Mouse (Mus musculus) stomach, postnatal 0 days (tissue): Measurements from ENCODE around the gene Flcn. TPM values are rescaled to one million over a fixed set of nuclear protein-coding genes. Genes with fewer than 3 reads are reported as not detected.

Experiments used
- ATAC-seq: fragments of 200-750 bp; cut with Nextera tagmentation; 2 replicates; pipeline ENCODE4 v1.8.0; 2017; ENCODE audit not compliant: low FRiP score, low TSS enrichment
- DNase-seq: peaks from one replicate; pipeline ENCODE4 v3.0.0-alpha.2; 2016; ENCODE audit warnings: low spot score
- H3K27ac ChIP-seq: fragments of 300-500 bp; sonication (generic); replicated peaks from 2 replicates; pipeline ENCODE4 v1.5.1; 2014; ENCODE audit warnings: mild to moderate bottlenecking, control low read depth
- H3K27me3 ChIP-seq: fragments of 300-500 bp; sonication (generic); 2 replicates; pipeline ENCODE4 v1.6.1; 2014; ENCODE audit warnings: low read length; ENCODE audit not compliant: control insufficient read depth, insufficient read depth
- H3K36me3 ChIP-seq: fragments of 300-500 bp; sonication (generic); 2 replicates; pipeline ENCODE4 v1.6.1; 2014; ENCODE audit warnings: low read length, mixed read lengths; ENCODE audit not compliant: control insufficient read depth, insufficient read depth
- H3K4me1 ChIP-seq: fragments of 300-500 bp; sonication (generic); replicated peaks from 2 replicates; pipeline ENCODE4 v1.6.1; 2014; ENCODE audit warnings: antibody characterized with exemption; ENCODE audit not compliant: control insufficient read depth, insufficient read depth
- H3K4me2 ChIP-seq: fragments of 300-500 bp; sonication (generic); replicated peaks from 2 replicates; pipeline ENCODE4 v1.6.1; 2014; ENCODE audit warnings: low read depth, mild to moderate bottlenecking, control low read depth, moderate library complexity
- H3K4me3 ChIP-seq: fragments of 300-500 bp; sonication (generic); 2 replicates; pipeline ENCODE4 v1.5.1; 2014; ENCODE audit warnings: low read depth, low read length, control low read depth
- H3K9ac ChIP-seq: fragments of 300-500 bp; sonication (generic); 2 replicates; pipeline ENCODE4 v1.6.1; 2014; ENCODE audit warnings: mild to moderate bottlenecking, low read length, control low read depth, mixed read lengths
- H3K9me3 ChIP-seq: fragments of 300-500 bp; sonication (generic); 2 replicates; pipeline ENCODE4 v1.6.1; 2016; ENCODE audit warnings: low read length; ENCODE audit not compliant: control insufficient read depth
- CTCF ChIP-seq: IDR thresholded peaks from 2 replicates; pipeline ENCODE4 v1.5.1; 2016; ENCODE audit warnings: antibody characterized with exemption, low read depth, mild to moderate bottlenecking, moderate library complexity
- EP300 ChIP-seq: optimal IDR thresholded peaks from 2 replicates; pipeline ENCODE3; 2016; ENCODE audit warnings: antibody characterized with exemption
- WGBS: fragments of 180-500 bp; shearing (Covaris S2); extraction: QIAGEN DNeasy Blood & Tissue Kit; methylation state at CpG from one replicate; pipeline ENCODE4 v1.1.7; 2014; 5-methylcytosine and 5-hydroxymethylcytosine counted together
- polyA plus RNA-seq: library from polyadenylated mRNA; unstranded; fragments of >200 nt; fragmentation: Nextera tagmentation; extraction: Ambion mirVana; gene quantifications from 2 replicates; pipeline ENCODE4 v1.2.1, GENCODE M21; 2015

The Flcn gene
- polyA plus RNA-seq, 1 experiment from 2014 or later = 16.1 TPM

GRCm38 (mm10) chr11:59786444-59787198, 23.2 kb downstream of the Flcn start:
- 33% methylated on average over 15 of the region's 15 CpGs for WGBS
- peaks cover 4% of the 10 kb centered on the region for H3K4me1 ChIP-seq
- H3K4me3 ChIP-seq = peak overlapping the region; percentile 47
- no peak for DNase-seq
- TF ChIP-seq CTCF = no peak
- no peak for TF ChIP-seq EP300
- H3K4me2 ChIP-seq = peak overlapping the region; percentile 84
- peak overlapping the region; percentile 52 for H3K9ac ChIP-seq
- peak; percentile 28; the same call in 1 of the 2 replicates for ATAC-seq
- H3K27me3 ChIP-seq = no peaks in the 10 kb centered on the region
- H3K36me3 ChIP-seq = 0 out of 2 replicates have a peak, but pooled peaks cover 2% of the 10 kb centered on the region
- H3K27ac ChIP-seq = peak overlapping the region; percentile 53; the same call in 1 of the 2 replicates
- H3K9me3 ChIP-seq = no peaks in the 10 kb centered on the region

- Histone ChIP-seq H3K27me3 (no peaks in the 10 kb centered on the region), H3K9me3 (no peaks in the 10 kb centered on the region), H3K4me3 (no peak overlapping the region), H3K4me1 (peaks cover 4% of the 10 kb centered on the region), H3K27ac (no peak overlapping the region), H3K4me2 (no peak overlapping the region), H3K9ac (no peak overlapping the region), H3K36me3 (no peaks in the 10 kb centered on the region)
- DNase-seq = no peak
- TF ChIP-seq EP300 = no peak
- no peak for TF ChIP-seq CTCF
- no peak for ATAC-seq
- WGBS = 74% methylated on average over 6 of the region's 6 CpGs
These were observed 26.2 kb downstream of the Flcn start for GRCm38 (mm10) chr11:59783591-59783990.

GRCm38 (mm10) chr11:59782091-59782590, 27.7 kb downstream of the Flcn start:
- Histone ChIP-seq H3K27me3 (no peaks in the 10 kb centered on the region), H3K4me2 (no peak overlapping the region), H3K36me3 (peaks cover 6% of the 10 kb centered on the region; the same call in 1 of the 2 replicates), H3K4me3 (no peak overlapping the region), H3K9me3 (no peaks in the 10 kb centered on the region), H3K9ac (no peak overlapping the region), H3K4me1 (peaks cover 2% of the 10 kb centered on the region), H3K27ac (no peak overlapping the region)
- WGBS = 78% methylated on average over 7 of the region's 7 CpGs
- DNase-seq (no peak), ATAC-seq (no peak)
- TF ChIP-seq CTCF (no peak), EP300 (no peak)

GRCm38 (mm10) chr11:59780241-59780640, 29.6 kb downstream of the Flcn start:
- H3K36me3 ChIP-seq = peaks cover 17% of the 10 kb centered on the region
- H3K27ac ChIP-seq = no peak overlapping the region
- no peaks in the 10 kb centered on the region for H3K27me3 ChIP-seq
- ATAC-seq (no peak), DNase-seq (peak; percentile 43)
- H3K4me1 ChIP-seq = no peaks in the 10 kb centered on the region
- TF ChIP-seq EP300 (no peak), CTCF (no peak)
- H3K9me3 ChIP-seq = no peaks in the 10 kb centered on the region
- H3K4me2 ChIP-seq = no peak overlapping the region
- H3K9ac ChIP-seq = no peak overlapping the region
- no peak overlapping the region for H3K4me3 ChIP-seq
- 60% methylated on average over 4 of the region's 4 CpGs for WGBS

GRCm38 (mm10) chr11:59779406-59779805, 30.4 kb downstream of the Flcn start:
- 73% methylated on average over 4 of the region's 4 CpGs for WGBS
- ATAC-seq = no peak
- Histone ChIP-seq H3K4me2 (no peak overlapping the region), H3K9ac (no peak overlapping the region), H3K36me3 (peaks cover 17% of the 10 kb centered on the region), H3K4me3 (no peak overlapping the region), H3K9me3 (no peaks in the 10 kb centered on the region), H3K27ac (no peak overlapping the region), H3K4me1 (no peaks in the 10 kb centered on the region), H3K27me3 (no peaks in the 10 kb centered on the region)
- no peak for TF ChIP-seq EP300
- DNase-seq = no peak

- no peak; the same call in 1 of the 2 replicates for ATAC-seq
- H3K9me3 ChIP-seq = no peaks in the 10 kb centered on the region
- H3K27ac ChIP-seq = no peak overlapping the region
- no peak for DNase-seq
- no peak overlapping the region for H3K9ac ChIP-seq
- WGBS = 78% methylated on average over 1 of the region's 1 CpGs
- peaks cover 22% of the 10 kb centered on the region for H3K36me3 ChIP-seq
- H3K27me3 ChIP-seq = no peaks in the 10 kb centered on the region
- TF ChIP-seq EP300 = no peak
- no peak for TF ChIP-seq CTCF
- H3K4me2 ChIP-seq = no peak overlapping the region
- H3K4me1 ChIP-seq = no peaks in the 10 kb centered on the region
- H3K4me3 ChIP-seq = no peak overlapping the region
These were observed 31.0 kb downstream of the Flcn start for GRCm38 (mm10) chr11:59778874-59779223.
